Mouse (Mus musculus) cortical plate, adult 2 months (tissue): Measurements from ENCODE around the gene Arhgef7.

Source experiments
- CTCF ChIP-seq: fragments of 200-500 bp; IDR thresholded peaks from 2 replicates; pipeline ENCODE4 v1.5.1; 2011; ENCODE audit warnings: mild to moderate bottlenecking, control low read depth, low read length; ENCODE audit not compliant: insufficient read depth; ENCODE audit errors: extremely low read depth
- POLR2A ChIP-seq: fragments of 200-500 bp; IDR thresholded peaks from 2 replicates; pipeline ENCODE4 v1.6.1; 2011; ENCODE audit warnings: mild to moderate bottlenecking, low read length, control low read depth; ENCODE audit not compliant: insufficient read depth; ENCODE audit errors: extremely low read depth

DNA sequence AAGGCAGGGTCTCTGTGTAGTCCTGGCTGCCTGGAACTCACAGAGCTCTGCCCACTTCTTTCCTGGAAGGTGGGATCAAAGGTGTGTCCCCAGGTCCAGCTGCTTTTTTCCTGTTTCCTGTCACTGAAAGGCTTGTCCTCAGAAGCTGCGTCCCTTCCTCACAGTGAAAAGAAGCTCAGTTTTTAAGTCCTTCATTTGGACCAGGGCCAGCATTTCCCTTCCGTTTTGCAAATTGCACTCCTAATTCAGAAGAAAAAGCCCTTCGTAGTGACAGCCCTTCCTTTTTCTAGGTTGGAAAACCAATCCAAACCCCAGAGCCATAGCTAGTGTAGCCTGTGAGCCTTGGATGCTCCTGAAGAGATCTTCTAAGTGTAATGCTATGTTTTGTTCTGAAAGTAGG, 99.8 kb downstream of the Arhgef7 start:
- TF ChIP-seq CTCF (no peak), POLR2A (no peak)
